Mouse (Mus musculus): ENCODE measurements at regions not wholly inside any gene's neighbourhood (a gene's known extent, or its start where the extent isn't known, plus 50 kb on each side); places are given as distances from the start of the nearest gene placed in this dataset.

DNA sequence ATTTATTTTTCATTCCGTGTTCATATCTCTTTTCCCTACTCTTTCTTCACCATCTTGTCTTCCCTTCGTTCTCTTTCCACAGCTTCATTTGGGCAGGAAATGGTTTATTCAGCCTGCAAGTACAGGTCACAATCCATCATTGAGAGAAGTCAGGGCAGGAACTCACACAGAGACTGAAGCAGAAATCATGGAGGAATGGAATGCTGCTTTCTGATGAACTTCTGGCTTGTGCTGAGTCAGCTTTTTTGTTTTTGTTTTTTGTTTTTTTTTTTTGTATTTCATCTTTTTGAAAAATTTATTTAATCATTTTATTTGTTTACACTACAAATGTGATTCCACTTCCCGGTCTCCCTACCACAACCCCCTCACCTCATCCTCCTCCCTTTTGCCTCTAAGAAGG is 51.2 kb upstream of the Suclg2 start:
- in situ Hi-C loops (cut with MboI, MseI), result no loop called here

DNA sequence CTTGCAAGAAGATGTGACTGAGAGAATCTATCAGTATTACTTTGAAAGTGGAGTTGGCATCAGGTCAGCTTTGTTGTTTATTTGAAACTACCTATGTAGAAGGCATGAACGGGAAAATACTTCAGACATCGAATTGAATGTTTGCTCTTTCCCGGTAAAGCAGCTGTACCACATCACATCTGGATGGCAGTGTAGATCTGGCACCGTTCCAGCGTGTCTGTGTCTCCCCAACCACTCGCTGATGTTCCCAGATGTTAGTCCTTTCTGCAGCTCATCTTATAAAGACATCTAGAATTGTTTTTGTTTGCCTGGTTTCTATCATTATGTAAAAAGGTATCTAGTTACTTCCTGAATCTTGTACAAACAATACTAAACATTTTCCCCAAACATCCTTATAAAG is 83.1 kb upstream of the Suclg2 start:
- in situ Hi-C loops (cut with MboI, MseI), result no loop called here

DNA sequence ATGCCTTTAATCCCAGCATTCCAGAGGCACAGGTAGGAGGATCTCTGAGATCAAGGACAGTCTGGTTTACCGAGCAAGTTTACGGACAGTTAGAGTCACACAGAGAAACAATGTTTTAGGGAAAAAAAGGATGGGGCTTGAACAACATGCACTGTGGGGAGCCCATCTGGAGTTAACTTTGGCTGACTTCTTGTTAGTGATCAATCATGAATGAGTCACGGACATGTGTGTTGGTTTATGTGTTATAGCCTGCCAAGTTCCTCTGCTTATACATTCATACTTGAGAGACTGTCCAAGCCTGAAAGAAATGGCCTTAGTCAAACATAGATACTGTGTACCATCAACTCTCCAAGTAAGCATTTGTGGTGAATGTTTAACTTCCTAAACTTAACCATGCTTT is 122.9 kb upstream of the Suclg2 start:
- in situ Hi-C loops (cut with MboI, MseI), result no loop called here

DNA sequence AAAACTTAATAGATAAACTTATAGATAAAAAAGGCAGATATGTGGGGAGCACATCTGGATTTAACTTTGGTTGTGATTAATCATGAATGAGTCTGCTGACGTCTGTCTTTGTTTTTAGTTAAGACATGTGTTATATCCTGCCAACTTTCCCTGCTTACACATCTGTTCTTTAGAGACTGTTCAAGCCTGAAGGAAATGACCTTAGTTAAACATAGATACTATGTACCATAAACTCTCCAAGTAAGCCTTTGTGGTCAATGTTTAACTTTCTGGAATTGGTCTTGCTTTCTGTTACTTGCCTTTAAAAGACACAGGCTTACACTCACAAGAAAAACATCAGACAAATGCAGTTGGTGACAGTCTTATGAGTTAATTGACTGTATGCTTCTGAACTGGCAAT is 127.9 kb upstream of the Suclg2 start:
- in situ Hi-C loops (cut with MboI, MseI), result no loop called here

DNA sequence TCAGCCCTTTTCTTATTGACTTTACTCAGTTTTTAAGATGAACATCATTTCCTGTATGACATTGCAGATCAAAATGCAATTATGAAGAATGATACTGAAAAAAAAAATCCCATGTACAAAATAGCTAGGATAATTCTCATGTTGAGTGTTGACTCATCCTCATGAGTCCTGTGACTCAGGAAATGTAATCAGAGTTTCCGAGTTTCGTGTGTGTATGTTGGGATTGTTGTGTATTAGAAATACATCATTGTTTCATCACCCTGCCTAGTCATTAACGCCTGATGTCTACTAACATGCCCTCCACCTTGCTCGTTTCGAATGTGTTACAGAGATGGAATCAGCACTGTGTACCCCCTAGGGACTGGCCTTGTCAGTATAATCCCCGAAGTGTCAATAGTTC is 156.9 kb upstream of the Suclg2 start:
- in situ Hi-C loops (cut with MboI, MseI), result no loop called here

DNA sequence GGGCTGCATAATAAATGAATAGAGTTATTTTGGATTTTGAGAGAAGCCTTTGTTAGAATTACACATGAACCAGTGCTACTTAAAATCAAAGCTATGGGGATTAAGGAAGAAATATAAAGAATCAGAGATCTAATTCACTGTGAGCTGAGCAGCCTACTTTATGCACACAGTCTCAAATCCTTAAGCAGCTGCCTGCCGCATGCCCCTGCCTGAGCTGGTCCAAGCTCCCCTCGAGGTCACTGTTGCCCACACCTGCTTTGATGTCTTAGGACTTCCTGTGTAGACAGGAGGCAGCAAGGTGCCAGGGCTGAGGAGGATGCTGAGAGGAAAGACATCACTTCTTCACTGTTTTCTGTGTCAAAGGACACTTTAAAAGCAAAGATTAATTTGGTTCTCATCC is 157.7 kb upstream of the Suclg2 start:
- in situ Hi-C loops (cut with MboI, MseI), result no loop called here

DNA sequence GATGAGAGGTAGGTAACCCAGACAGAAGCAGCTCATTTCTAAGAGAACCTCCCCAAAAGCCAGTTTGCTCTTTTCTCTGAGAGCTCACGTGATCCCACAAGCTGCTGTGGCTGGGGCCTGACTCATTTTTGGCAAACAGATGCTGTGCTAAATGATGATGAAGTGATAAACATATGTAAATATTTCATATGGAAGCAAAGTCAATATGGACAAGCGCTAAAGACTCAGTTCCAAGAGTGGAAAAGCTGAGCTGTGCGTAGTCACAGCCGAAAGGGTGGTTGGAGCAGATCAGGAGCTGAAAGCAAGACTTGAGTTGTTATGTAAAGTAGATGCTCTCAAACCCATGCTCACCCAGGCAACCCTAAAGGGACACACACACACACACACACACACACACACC is 168.0 kb upstream of the Suclg2 start:
- in situ Hi-C loops (cut with MboI, MseI), result no loop called here

DNA sequence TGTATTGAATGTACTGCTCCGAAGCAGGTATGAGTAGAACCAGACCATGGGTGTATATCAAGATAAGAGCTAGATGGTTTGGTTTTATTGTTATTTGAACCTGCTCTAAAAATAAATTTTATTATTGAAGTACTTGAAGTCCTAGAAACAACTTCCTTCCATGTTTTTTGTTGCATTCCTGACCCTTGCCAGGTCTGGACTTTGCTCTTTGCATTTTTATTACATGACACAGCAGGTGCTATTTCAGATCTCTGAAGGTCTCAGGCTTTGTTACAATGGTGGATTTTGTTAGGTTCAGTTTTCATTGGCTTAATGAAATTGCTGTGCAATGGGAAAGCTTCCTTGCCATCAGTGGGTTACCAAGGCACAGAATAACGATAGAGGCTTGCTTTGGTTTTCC is 184.0 kb upstream of the Suclg2 start:
- in situ Hi-C loops (cut with MboI, MseI), result no loop called here

DNA sequence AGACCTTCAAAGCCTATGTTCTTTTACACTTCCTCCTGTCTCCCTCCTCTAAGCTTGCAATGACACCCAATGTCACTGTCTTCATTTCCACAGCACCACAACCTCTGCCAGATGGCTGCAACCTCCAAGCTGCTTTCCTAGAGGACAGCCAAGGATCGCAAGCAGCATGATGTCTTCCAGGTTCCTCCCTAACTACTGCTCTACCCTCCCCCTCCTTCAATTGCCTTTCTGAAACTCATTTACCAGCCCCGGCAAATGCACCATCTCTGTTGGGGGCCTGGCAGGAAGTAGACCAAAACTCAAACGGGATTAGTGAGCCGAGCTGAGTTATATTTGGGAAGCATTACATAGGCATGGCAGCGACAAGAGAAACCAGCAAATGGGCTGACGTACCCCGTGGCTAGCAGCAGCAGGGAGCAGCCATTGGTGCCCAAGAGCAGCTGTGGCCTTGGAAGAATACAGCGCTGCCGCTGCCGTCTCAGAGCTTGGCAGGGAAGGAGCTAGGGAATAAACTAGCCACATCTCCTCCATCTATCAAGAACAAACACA is 185.6 kb upstream of the Suclg2 start:
- in situ Hi-C loops (cut with MboI, MseI), result no loop called here

DNA sequence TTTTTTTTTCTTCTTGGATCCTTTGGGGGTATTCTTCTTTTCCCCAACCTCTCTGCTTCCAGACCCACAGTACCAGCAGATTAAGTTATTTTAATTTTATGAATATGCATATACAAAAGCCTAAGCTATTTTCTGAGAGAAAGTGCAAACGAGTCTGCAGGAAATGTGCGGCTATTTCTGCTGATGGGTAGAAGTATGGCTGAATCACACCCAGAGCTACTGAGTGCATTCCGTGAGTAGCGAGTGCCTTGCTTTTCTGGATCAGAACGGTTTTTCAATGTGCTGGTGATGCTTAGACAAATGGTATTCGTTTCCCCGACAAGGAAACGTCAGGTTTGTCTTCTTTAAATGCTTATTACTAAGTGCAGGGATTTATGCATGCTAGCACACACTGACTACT is 186.5 kb upstream of the Suclg2 start:
- in situ Hi-C loops (cut with MboI, MseI), result no loop called here

DNA sequence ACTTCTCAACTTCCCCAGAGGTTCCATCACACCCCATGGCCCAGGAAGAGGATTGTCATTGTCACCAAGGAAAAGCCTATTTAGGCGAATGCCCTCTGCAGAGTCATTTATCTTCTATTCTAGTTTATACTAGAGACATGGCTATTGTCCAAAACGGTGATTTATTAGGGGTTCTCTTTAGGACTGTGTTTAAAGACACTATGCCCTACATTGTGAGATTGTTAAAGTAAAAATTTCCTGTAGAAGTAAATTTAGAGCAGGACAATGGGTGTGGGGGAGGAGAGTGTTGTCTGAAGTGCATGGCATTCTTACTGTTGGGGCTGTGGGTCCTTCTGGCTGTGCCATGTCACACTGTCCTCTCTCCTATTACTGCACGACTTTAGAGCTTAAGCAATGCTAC is 191.2 kb upstream of the Fam19a1 start:
- in situ Hi-C loops (cut with MboI, MseI), result no loop called here

DNA sequence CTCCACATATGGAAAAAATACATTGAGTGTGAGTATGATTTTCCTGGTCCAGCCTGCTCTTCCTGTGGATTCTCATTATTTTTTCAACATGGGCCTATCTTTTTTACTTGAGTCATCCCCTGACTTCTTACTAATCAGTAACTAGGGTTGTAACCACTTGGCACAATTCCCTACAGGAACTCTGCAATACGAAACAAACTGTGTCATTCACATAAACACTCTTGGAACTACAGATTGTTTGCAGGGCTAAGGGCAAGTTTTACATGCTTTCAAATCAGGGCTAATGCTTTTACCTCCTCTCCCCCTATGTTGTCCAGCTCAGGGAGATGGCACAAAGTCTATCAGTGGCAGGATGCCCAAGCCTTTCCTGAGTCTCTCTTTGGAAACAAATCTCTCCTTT is 178.4 kb upstream of the Fam19a1 start:
- in situ Hi-C loops (cut with MboI, MseI), result no loop called here

DNA sequence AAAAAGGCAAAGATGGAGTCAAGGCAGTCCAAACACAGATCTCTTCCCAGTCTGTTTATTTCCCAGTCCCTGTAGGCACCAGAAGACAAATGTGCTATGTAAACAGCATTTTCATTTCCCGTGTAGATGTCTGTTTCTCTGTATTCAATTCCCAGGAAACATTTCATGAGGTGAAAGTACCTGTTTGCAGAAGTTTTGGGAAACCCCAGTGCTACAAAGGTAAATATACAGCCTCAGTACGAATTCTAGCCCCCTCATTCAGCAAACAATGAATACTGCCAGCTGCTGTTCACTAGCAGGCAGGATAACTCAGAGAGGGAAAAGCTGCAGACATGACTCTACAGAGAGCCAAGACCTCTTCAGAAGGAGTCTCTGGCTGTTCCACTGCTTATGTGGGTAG is 176.4 kb upstream of the Fam19a1 start:
- in situ Hi-C loops (cut with MboI, MseI), result no loop called here

DNA sequence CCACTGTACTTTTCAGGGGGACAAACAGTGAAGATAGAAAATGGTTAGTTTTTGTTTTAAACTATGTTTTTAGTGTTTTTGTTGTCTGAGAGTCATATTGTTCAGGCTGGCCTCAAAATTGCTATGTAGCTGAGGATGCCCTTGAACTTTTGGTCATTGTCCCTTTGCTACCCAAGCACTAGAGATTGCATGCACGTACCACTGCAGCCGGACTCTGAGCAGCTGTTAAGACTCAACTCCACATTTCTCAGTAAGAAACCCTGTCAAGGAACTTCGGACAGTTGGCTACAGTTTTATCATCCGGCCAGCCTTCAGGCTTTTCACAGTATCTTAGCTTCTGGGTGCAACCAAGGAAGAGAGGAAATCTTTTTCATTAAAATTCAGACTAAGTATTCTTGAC is 173.9 kb upstream of the Fam19a1 start:
- in situ Hi-C loops (cut with MboI, MseI), result no loop called here

DNA sequence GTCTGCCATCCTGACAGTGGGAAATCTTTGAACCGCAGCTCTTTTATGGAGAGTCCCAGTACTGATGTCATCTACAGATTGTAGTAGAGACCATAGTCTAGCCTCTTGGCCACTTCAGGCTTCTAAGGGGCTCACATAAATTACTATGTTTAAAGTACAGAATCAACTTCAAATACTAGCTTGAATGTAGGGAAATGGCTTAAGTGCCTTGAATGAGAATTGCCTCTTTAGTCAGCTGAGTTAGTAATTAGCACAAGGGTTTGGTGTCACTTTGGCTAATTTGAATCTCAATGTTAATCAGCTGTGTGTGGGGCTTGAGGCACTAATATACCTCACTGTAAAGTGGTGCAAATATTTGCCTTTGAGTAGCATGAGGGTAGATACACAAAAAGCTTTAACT is 152.2 kb upstream of the Fam19a1 start:
- in situ Hi-C loops (cut with MboI, MseI), result loop anchor here (10.0 kb wide), 1 partner anchor 444 kb away; no protein-coding TSS in a partner anchor

DNA sequence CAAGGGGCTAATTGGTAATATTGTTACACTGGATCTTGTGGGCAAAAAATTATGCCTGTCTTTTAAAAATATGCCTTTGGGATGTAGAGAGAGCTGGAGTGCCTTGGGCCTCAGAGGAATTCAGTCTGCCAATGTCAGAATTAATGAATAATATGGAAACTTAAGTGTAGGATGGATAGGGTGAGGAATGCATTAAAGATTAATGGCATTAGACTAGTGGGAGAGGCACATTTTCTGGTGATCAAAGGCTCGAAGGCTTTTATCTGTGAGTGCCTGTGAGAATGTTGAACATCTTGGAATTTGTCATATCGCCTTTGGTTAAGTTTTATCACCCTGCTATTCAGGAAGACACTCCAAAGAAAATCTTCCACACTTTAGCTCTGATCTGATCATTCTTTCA is 146.7 kb upstream of the Fam19a1 start:
- in situ Hi-C loops (cut with MboI, MseI), result loop anchor here (10.0 kb wide), 1 partner anchor 439 kb away; no protein-coding TSS in a partner anchor

DNA sequence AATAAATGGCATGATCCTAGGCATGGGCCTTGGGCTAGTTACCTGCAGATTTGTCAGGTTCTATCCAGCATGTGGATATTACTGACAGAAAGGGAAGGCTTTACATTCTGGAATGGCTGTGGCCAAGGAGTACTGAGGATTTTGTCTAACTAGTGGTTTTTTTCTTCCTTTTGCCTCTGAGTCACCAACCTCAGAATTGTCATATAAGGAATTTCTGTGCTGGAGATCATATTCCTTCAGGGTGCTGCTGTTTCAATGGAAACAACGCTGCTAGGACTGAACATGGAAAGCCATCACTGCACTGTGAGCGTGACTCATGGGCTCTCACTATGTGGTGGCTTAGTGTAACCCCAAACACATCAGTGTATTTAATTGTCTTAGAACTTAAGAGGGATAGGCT is 137.0 kb upstream of the Fam19a1 start:
- in situ Hi-C loops (cut with MboI, MseI), result no loop called here

DNA sequence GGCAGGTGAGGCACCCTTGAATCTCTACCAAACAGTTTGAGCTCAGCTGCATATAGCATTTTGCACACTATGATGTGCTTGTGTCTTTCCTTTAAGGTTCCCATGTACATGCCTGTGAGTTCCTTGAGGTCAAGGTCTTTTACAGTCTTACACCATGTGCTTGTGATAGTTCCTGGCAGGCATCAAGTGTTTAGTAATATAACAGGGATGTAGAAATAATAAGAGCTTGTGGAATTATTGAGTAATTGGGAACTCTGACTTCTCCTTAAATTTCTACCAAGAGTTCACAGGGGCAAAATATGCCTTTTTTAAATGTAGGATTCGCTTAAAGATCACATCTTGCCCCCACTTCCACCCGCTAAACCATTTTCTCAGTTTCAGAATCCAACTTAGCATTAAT is 115.9 kb upstream of the Fam19a1 start:
- in situ Hi-C loops (cut with MboI, MseI), result no loop called here

DNA sequence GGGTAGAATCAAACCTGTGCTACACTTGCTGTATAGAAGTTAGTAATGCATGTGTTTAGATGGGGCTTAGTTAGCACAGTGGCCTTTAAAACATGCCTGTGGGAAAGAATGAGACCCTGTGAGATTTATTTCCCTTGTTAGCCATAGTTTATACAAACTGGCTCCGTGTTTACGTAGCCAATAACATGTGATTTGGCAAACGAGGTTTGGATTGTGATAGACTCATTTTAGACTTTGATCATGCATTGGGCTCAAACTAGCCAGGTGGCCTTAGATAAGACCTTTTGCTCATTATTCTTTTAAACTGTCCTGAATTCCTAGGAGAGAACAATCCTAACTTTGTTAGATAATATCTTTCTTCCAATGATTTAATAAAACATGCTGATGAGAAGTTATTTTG is 115.2 kb upstream of the Fam19a1 start:
- in situ Hi-C loops (cut with MboI, MseI), result no loop called here

DNA sequence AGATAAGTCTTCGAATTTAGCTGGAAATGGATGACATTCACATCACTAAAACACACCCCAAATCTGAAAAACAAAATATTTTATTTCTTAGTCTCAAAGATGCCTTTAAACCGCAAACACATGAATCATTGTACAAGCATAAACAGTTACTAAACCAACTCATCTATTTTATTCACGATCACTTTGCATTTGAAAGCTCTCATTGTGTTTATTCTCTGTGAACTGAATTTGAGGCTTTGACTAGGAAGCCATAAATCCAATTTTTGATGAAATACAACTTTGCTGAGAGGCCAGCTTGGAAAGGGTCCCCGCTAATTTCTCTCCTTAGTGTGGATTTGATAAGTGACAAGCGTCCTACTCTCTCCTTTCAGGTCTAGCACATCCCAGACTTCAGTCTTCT is 113.5 kb upstream of the Fam19a1 start:
- in situ Hi-C loops (cut with MboI, MseI), result no loop called here

DNA sequence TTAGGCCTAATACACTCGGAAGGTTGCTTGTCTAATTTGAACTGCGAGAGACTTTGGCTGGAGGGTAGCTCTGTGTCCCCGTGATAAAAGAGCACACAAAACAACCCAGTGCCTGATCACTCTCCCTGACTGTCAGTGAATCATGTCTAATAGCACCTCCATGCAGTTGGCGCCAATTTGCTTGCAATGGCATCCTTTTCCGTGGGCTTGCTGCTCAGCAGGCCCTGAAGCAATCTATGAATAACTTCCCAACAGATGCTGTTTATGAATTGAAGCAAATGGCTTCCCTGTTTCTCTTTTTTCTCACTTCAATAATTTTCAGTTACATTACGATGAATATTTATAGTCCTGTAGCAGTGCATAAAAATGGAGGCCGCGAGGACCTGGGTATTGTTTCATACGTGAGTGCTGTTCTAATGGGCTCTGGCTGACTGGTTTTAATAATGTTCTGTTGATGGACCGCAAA is 112.9 kb upstream of the Fam19a1 start:
- in situ Hi-C loops (cut with MboI, MseI), result no loop called here

DNA sequence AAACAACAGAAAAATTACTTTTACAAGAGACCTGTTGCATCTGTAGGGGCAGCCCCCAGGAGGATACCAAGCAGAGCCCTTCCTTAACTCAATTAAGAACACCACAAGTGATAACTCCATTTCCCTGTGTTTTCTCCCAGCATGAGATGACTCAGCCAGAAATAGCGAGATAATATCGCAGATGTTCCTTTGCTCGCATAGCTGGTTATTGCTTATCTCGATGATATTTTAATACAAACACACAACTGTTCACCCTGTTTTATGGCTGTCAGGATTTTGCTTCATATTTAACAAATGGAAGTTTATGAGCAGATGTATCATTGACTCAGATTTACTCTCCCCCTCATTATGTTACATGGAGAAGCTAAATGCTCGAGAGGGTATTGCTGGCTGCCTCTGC is 101.7 kb upstream of the Fam19a1 start:
- in situ Hi-C loops (cut with MboI, MseI), result no loop called here

DNA sequence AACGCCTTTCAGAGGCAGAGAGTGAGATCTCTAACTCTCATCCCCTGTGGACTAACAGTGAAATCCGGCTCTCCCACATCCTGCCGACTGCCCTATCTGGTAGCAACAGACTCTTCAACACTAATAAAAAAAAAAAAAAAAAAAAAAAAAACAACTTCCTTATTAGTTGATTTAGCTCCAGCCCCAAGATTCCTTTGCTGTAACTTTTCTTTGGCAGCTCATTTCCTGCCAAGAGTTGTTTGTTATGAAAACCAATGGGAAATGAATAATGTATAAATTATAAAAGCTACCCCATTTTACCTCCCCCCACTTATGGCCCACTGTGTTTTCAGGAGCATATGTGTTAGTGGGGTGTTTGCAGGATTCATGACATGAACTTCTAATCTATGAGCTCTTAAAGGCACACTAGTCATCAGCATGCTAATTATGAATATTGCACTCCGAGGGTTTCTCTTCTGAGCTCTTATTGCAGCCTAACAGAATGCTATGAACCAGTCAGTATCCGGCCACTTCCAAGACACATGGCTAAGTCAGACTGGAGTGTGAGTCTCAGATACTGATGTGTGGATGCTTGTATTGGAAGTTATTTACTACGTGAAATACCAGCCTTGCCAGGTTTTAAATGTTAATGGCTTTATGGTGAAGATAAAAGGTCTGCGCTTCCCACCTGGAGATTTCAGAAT is 84.8 kb upstream of the Fam19a1 start:
- in situ Hi-C loops (cut with MboI, MseI), result no loop called here

DNA sequence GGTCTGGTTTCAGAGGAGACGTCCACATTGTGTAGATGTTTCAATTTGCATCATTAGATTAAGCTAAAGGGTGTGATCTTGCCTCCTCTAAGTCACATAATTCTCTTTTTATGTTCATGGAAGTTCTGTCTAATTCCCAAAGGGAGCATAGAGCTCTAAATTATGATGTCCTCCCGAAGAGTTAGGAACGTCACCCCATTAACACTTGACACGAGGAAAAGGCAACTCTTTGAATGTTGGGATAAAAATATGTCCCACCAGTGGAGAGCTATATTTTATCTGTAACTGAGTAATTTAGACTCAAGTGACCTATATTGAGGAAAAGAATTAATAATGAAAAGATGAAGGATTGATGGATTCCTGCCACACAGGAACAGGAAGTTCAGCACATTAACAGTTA is 69.2 kb upstream of the Fam19a1 start:
- in situ Hi-C loops (cut with MboI, MseI), result no loop called here
